10 mouse cellular contexts compared by ENCODE assay signal in the genomic region with DNA sequence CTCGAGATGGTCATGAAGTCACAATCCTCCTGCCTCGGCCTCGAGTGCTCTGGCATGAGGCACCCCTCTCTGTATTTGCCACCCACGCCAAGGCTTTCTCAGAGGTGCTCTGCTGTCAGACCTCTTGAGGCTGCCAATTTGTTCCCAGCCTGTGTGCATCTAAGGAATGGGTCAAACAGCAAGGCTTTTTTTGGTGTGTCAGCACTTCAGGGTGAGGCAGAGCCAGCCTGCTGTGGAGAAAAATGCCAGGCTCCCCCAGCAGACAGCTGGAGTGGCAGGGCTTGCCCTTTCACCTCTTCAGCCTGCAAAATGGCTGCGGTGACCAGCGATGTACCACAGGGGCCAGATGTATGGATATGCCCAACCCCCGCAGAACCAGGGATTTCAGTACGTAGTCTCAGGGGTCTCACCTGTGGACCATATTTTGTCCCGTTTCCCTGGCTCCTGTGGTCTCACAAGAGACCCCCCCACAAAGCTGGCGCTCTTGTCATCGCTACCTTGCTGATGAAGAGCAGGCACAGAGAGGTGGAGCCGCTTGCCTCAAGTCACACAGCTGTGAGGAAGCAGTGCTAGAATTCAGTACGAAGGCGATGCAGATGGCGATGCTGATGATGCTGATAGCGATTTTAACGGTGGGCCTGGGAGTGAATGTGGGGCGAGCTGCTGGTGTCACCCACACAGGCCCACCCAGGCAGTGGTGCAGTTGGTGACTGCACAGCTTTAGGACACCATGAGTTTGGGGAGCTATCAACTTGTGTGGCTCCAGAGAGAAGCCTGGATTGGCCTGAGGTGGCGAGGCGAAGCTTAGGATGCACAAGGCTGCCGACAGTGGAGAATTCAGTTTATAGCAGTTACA. TPM values are rescaled to one million over a fixed set of nuclear protein-coding genes. Genes with fewer than 3 reads are reported as not detected.
DNase-seq lines count a peak whose midpoint lies in the region; ATAC-seq and TF ChIP-seq lines count a peak whose summit lies in the region.
"Had no signal": no experiment of that assay in that cellular context is flagged by ENCODE, and none has a peak within 500 bp of the region (broad histone marks: within the 10 kb centered on the region; RNA-seq: fewer than 3 reads in every experiment).

No protein-coding gene starts in this region.

- peak overlapping the region; percentile 48 for H3K9ac ChIP-seq in heart, embryonic 15.5 days
- H3K9ac ChIP-seq in kidney, postnatal 0 days (ENCODE audit: low read depth, low read length): peak overlapping the region; percentile 9; the same call in 1 of the 2 replicates
- H3K9ac ChIP-seq: hindbrain, embryonic 15.5 days had no signal

- DNase-seq in heart, adult 18-20 months: no peak
- DNase-seq in embryonic facial prominence, embryonic 10.5 days (ENCODE audit: low spot score): no peak
- DNase-seq in kidney, postnatal 0 days (ENCODE audit: low spot score): no peak
- DNase-seq in right cerebral cortex, postnatal 4 days: no peak
- DNase-seq in gastrocnemius, adult 18-20 months (ENCODE audit: low spot score): no peak
- DNase-seq in c-Kit-positive CD71-positive TER-119-positive erythroid progenitor cells, embryonic 14.5 days (ENCODE audit: low spot score): no peak

- H3K36me3 ChIP-seq in heart, embryonic 15.5 days: no peaks in the 10 kb centered on the region
- H3K36me3 ChIP-seq in embryonic facial prominence, embryonic 10.5 days (replicated peaks): no peaks in the 10 kb centered on the region
- no peaks in the 10 kb centered on the region for H3K36me3 ChIP-seq in kidney, postnatal 0 days (ENCODE audit: insufficient read depth, low read length)
- H3K36me3 ChIP-seq in small intestine, adult 2 months (ENCODE audit: control insufficient read depth, insufficient read depth, low read length): peaks cover 94% of the 10 kb centered on the region
- H3K36me3 ChIP-seq: hindbrain, embryonic 15.5 days had no signal

- TF ChIP-seq CTCF in kidney, postnatal 0 days (IDR thresholded peaks at IDR 0.05; ENCODE audit: low read depth): 0 out of 2 replicates have a peak, but pooled peaks have one; percentile 4
- TF ChIP-seq CTCF in small intestine, adult 2 months (IDR thresholded peaks at IDR 0.05; ENCODE audit: extremely low read depth, insufficient read length, insufficient replicate concordance, low read depth, low read length): no peak

- peak overlapping the region; percentile 49 for H3K4me2 ChIP-seq in heart, embryonic 15.5 days
- H3K4me2 ChIP-seq in kidney, postnatal 0 days (ENCODE audit: low read length): peak overlapping the region; percentile 34
- H3K4me2 ChIP-seq: hindbrain, embryonic 15.5 days; midbrain, embryonic 11.5 days had no signal

- H3K4me1 ChIP-seq in heart, embryonic 15.5 days (replicated peaks): peaks cover 24% of the 10 kb centered on the region
- peaks cover 56% of the 10 kb centered on the region for H3K4me1 ChIP-seq in embryonic facial prominence, embryonic 10.5 days
- H3K4me1 ChIP-seq in kidney, postnatal 0 days (replicated peaks; ENCODE audit: insufficient read depth, low read length): peaks cover 38% of the 10 kb centered on the region
- H3K4me1 ChIP-seq in small intestine, adult 2 months (ENCODE audit: control insufficient read depth, insufficient read depth, insufficient read length, low read length): peaks cover 40% of the 10 kb centered on the region
- H3K4me1 ChIP-seq: hindbrain, embryonic 15.5 days had no signal

- 0 out of 2 replicates have a peak, but pooled peaks cover 5% of the 10 kb centered on the region for H3K27me3 ChIP-seq in heart, embryonic 15.5 days
- H3K27me3 ChIP-seq in embryonic facial prominence, embryonic 10.5 days (replicated peaks; ENCODE audit: low read depth, poor library complexity, severe bottlenecking): peaks cover 38% of the 10 kb centered on the region
- H3K27me3 ChIP-seq in kidney, postnatal 0 days (ENCODE audit: insufficient read depth, low read length): no peaks in the 10 kb centered on the region
- H3K27me3 ChIP-seq in small intestine, adult 2 months (ENCODE audit: control insufficient read depth, insufficient read depth, low read length): no peaks in the 10 kb centered on the region
- H3K27me3 ChIP-seq: hindbrain, embryonic 15.5 days had no signal

- ATAC-seq in heart, embryonic 15.5 days (replicated peaks; ENCODE audit: insufficient number of reproducible peaks, insufficient read depth, low FRiP score, low read depth): 0 out of 2 replicates have a peak, but pooled peaks have one; percentile 21
- ATAC-seq in kidney, postnatal 0 days (replicated peaks; ENCODE audit: low FRiP score, low read depth): no peak

- H3K27ac ChIP-seq in heart, embryonic 15.5 days: peak overlapping the region; percentile 73
- H3K27ac ChIP-seq in embryonic facial prominence, embryonic 10.5 days (replicated peaks): peak overlapping the region; percentile 69
- H3K27ac ChIP-seq in kidney, postnatal 0 days: peak overlapping the region; percentile 79
- H3K27ac ChIP-seq in small intestine, adult 2 months (ENCODE audit: insufficient read depth, low read depth, low read length): peak overlapping the region; percentile 74
- H3K27ac ChIP-seq: hindbrain, embryonic 15.5 days had no signal

- TF ChIP-seq POLR2A in small intestine, adult 2 months (IDR thresholded peaks at IDR 0.05; ENCODE audit: low read depth, low read length): no peak

- no peaks in the 10 kb centered on the region for H3K9me3 ChIP-seq in heart, embryonic 15.5 days (replicated peaks)
- no peaks in the 10 kb centered on the region for H3K9me3 ChIP-seq in embryonic facial prominence, embryonic 10.5 days
- H3K9me3 ChIP-seq in kidney, postnatal 0 days (replicated peaks; ENCODE audit: low read length): no peaks in the 10 kb centered on the region
- H3K9me3 ChIP-seq: hindbrain, embryonic 15.5 days had no signal

- 44% methylated on average over 21 of the region's 21 CpGs for WGBS in heart, embryonic 15.5 days
- WGBS in embryonic facial prominence, embryonic 10.5 days: 72% methylated on average over 21 of the region's 21 CpGs
- 61% methylated on average over 21 of the region's 21 CpGs for WGBS in kidney, postnatal 0 days
- WGBS in small intestine, adult 2 months: 62% methylated on average over 21 of the region's 21 CpGs

- H3K4me3 ChIP-seq in heart, embryonic 15.5 days: peak overlapping the region; percentile 11; the same call in 1 of the 2 replicates
- H3K4me3 ChIP-seq in embryonic facial prominence, embryonic 10.5 days: 0 out of 2 replicates have a peak overlapping the region, but pooled peaks have one; percentile 16
- H3K4me3 ChIP-seq in kidney, postnatal 0 days (replicated peaks; ENCODE audit: low read depth, low read length): no peak overlapping the region
- H3K4me3 ChIP-seq in small intestine, adult 2 months (ENCODE audit: low read depth, low read length): no peak overlapping the region
- H3K4me3 ChIP-seq: hindbrain, embryonic 15.5 days had no signal

RNA-seq across cellular contexts. Expression of a gene that starts 15.3 kb away (rescaled TPM):
- polyA plus RNA-seq in heart, embryonic 15.5 days (2015; fragmentation: Nextera tagmentation; extraction: Ambion mirVana): 12.6 and 18.9 TPM in 2 replicates
- 1 to 10 TPM; 4.8 to 6.9 TPM for total RNA-seq in heart, adult 18-20 months (2021)
- polyA plus RNA-seq in embryonic facial prominence, embryonic 10.5 days (2016; fragmentation: Nextera tagmentation; extraction: Ambion mirVana): 4.6 and 5.8 TPM in 2 replicates
- polyA plus RNA-seq in kidney, postnatal 0 days (2015; fragmentation: Nextera tagmentation; extraction: Ambion mirVana): 15.7 TPM in 2 replicates
- 48.7 and 124 TPM in 2 replicates for polyA plus RNA-seq in small intestine, adult 2 months (2012; rRNA removed)
- total RNA-seq in gastrocnemius, adult 18-20 months (2021): 1 to 10 TPM; 7.6 to 9.0 TPM

Comparison
In these comparisons a context has a peak if more than half of its experiments do, and no peak if none do; other contexts are left out.
1. H3K4me3 ChIP-seq: peak in heart, embryonic 15.5 days (single experiment) and embryonic facial prominence, embryonic 10.5 days (single experiment); none in kidney, postnatal 0 days (single experiment) and small intestine, adult 2 months (single experiment).
2. Peak in every context shown above with its lines, with median percentiles within 50 percentile points of each other: H3K27ac ChIP-seq.